Mouse (Mus musculus): ENCODE measurements around the gene Rxra.

DNA sequence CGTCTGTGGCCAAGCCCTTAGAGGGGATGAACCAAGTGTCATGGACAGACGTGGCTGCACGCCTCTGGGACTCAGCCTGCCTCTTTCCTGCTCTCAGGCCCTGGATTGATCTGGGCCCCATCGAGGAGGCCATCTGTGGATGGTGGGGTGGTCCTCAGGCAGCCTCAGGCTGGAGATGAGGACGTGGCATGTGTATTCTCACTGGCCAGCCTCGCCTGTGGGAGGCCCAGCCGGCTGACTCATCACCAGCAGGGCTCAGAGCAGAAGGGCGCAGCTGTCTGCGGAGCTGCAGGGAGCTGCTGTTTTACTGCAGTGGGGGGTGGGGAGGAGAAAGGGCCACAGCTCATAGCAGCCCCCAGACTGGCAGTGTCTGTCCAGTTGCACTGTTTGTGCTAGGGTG lies 126.3 kb downstream of the Rxra start:
- TF ChIP-seq CTCF (IDR thresholded peaks at IDR 0.05; ENCODE audit: borderline replicate concordance, insufficient read depth, low read depth, low read length) = no peak
- TF ChIP-seq POLR2A (IDR thresholded peaks at IDR 0.05; ENCODE audit: borderline replicate concordance, insufficient read depth, low read length) = no peak

Measured in cerebellum, adult 2 months (tissue).